Mouse (Mus musculus) testis, adult 2 months (tissue): ENCODE data around the gene Apol7a.

Source experiments
- CTCF ChIP-seq: fragments of 200-500 bp; IDR thresholded peaks from 2 replicates; pipeline ENCODE4 v1.5.1; 2012; ENCODE audit warnings: low read depth, mild to moderate bottlenecking, inconsistent platforms, low read length, moderate library complexity; ENCODE audit not compliant: control insufficient read depth, insufficient read depth, insufficient replicate concordance
- POLR2A ChIP-seq: fragments of 200-500 bp; IDR thresholded peaks from 2 replicates; pipeline ENCODE4 v1.6.1; 2012; ENCODE audit warnings: low read depth, mild to moderate bottlenecking, inconsistent platforms, low read length, moderate library complexity; ENCODE audit not compliant: control insufficient read depth

DNA sequence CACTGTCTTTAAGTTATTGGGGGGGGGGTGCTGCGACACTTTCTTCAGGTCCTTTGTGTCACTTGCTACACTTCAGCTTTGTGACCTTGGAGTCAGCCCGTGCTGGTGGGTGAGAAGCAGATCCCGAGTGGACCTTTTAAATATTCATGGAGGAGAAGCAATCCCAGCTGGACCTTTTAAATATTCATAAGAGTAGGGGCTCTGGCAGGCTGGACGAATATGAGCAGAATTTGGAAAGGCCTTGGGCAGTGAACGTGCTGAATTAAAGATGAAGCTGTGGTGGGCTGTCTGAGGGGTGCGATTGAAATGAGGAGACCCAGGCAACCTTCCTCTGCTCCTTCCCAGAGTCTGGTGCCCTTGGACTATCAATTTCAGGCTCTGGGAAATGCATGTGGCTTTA is 35.3 kb downstream of the Apol7a start:
- TF ChIP-seq POLR2A, result no peak
- TF ChIP-seq CTCF, result no peak
